Mouse (Mus musculus): Measurements from ENCODE around the gene Wt1. TPM values are rescaled to one million over a fixed set of nuclear protein-coding genes. Genes with fewer than 3 reads are reported as not detected.

The Wt1 gene
- total and polyA plus RNA-seq, 2 experiments from 2014 or later = 0.28 TPM; not detected in 1

DNA sequence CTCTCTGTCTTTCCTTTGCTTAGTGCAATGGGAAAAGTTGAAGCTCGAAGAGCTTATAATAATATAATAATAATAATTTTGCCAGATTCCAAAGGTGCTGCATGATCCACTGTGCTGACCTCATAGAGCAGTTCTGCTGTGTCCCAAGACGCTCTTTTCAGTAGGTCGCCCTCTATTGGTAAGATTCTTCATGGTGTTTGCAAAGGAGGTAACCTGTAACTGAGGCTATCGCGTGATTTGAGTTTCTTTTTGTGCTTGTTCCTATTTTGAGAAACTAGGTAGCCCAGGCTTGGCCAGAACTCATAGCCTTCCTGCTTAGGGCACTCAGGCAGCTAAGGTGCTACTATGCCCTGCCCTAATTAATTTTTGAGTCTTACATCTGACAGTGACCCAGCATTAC is 63.0 kb downstream of the Wt1 start:
- Histone ChIP-seq H3K27ac (ENCODE audit: low read depth, low read length) (no peak overlapping the region), H3K36me3 (ENCODE audit: insufficient read depth, low read length) (no peaks in the 10 kb centered on the region), H3K9ac (replicated peaks; ENCODE audit: low read length, poor library complexity, severe bottlenecking) (no peak overlapping the region), H3K4me3 (ENCODE audit: low read depth, low read length) (no peak overlapping the region), H3K4me2 (ENCODE audit: low read depth, low read length, poor library complexity, severe bottlenecking) (no peak overlapping the region), H3K9me3 (ENCODE audit: low read length) (no peaks in the 10 kb centered on the region), H3K4me1 (ENCODE audit: insufficient read depth, low read length) (no peaks in the 10 kb centered on the region), H3K27me3 (ENCODE audit: insufficient read depth, low read length) (no peaks in the 10 kb centered on the region)
- peak; percentile 21 for DNase-seq (ENCODE audit: low spot score)
- ATAC-seq (ENCODE audit: low FRiP score) = no peak
- TF ChIP-seq CTCF (IDR thresholded peaks at IDR 0.05) = peak; percentile 51
- WGBS = 34% methylated on average over 5 of the region's 5 CpGs

DNA sequence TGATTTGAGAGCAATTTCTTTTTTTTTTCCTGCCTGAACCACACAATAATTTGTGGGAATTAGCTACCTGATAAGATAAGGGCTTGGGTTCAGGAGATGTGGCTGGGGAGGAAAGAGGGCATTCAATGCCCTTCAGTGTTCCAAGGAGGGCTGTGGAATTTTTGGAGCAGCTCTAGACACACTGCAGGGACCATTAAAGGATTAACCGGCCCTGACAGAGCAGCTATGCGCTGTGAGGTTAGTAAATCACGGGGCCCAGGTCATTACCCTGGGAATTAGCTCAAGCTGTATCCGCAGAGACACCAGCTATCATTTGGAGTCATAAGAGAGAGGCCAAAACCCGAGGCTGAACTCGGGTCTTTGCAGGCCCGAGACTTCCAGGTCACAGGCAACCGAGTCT is 73.8 kb downstream of the Wt1 start:
- no peaks in the 10 kb centered on the region for H3K4me1 ChIP-seq (ENCODE audit: insufficient read depth, low read length)
- WGBS = 42% methylated on average over 8 of the region's 8 CpGs
- H3K9ac ChIP-seq (replicated peaks; ENCODE audit: low read length, poor library complexity, severe bottlenecking) = no peak overlapping the region
- ATAC-seq (ENCODE audit: low FRiP score) (no peak), DNase-seq (ENCODE audit: low spot score) (no peak)
- no peaks in the 10 kb centered on the region for H3K27me3 ChIP-seq (ENCODE audit: insufficient read depth, low read length)
- H3K36me3 ChIP-seq (ENCODE audit: insufficient read depth, low read length) = no peaks in the 10 kb centered on the region
- no peak overlapping the region for H3K4me3 ChIP-seq (ENCODE audit: low read depth, low read length)
- no peaks in the 10 kb centered on the region for H3K9me3 ChIP-seq (ENCODE audit: low read length)
- no peak overlapping the region for H3K27ac ChIP-seq (ENCODE audit: low read depth, low read length)
- TF ChIP-seq CTCF (IDR thresholded peaks at IDR 0.05) = no peak
- H3K4me2 ChIP-seq (ENCODE audit: low read depth, low read length, poor library complexity, severe bottlenecking) = no peak overlapping the region

DNA sequence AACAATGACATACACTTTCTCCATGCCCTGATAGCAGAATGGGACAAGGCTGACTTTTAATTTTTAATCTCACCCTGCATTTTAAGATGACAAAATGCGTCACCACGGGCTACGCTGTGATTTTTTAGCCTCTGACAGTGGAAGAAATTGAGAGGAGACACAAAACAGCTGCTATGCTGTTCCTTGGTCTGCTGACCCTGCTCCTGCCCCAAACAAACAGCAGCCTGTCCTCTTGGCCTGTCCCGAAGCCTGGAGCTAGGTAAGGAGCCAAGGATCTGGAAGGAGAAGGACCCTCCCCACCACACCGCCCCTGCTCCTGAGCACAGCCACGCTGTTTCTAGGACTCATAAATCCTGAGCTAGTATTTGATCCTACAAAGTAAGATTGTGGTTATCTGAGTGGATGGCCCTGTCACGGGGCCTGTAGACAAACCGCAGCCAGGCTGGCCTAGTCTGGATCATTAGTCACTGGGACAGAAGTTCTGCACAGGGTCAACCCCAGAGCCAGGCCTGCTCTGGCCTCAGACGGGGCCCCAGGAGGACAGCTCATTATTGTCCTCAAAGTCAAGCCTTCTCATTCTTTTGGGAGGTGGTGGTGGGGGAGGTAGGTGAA is 80.3 kb downstream of the Wt1 start:
- Histone ChIP-seq H3K4me2 (ENCODE audit: low read depth, low read length, poor library complexity, severe bottlenecking) (no peak overlapping the region), H3K27ac (ENCODE audit: low read depth, low read length) (no peak overlapping the region), H3K36me3 (ENCODE audit: insufficient read depth, low read length) (no peaks in the 10 kb centered on the region), H3K4me3 (ENCODE audit: low read depth, low read length) (no peak overlapping the region), H3K27me3 (ENCODE audit: insufficient read depth, low read length) (no peaks in the 10 kb centered on the region), H3K9ac (replicated peaks; ENCODE audit: low read length, poor library complexity, severe bottlenecking) (no peak overlapping the region), H3K9me3 (ENCODE audit: low read length) (no peaks in the 10 kb centered on the region), H3K4me1 (ENCODE audit: insufficient read depth, low read length) (no peaks in the 10 kb centered on the region)
- DNase-seq (ENCODE audit: low spot score) (no peak), ATAC-seq (ENCODE audit: low FRiP score) (no peak)
- TF ChIP-seq CTCF (IDR thresholded peaks at IDR 0.05) = no peak
- 87% methylated on average over 9 of the region's 9 CpGs for WGBS

DNA sequence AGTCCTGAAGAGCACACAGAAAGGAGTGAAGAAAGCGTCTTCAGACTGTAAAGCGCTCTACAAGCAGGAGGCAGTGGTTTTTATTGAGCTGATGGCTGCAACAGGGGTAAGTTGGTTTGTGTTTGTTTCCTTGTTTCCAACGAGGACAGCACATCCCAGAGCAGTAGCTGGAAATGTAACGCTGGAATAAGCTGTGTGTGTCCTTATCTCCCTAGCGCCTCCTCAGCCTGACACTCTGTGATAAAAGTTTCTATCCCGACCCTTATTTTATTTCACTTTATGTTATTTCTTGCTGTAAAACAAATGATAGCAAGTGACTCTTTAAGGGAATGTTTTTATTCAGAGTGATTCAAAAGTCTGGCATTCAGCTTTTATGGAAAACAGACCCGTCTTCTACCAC is 86.5 kb downstream of the Wt1 start:
- WGBS = 70% methylated on average over 7 of the region's 7 CpGs
- Histone ChIP-seq H3K4me2 (ENCODE audit: low read depth, low read length, poor library complexity, severe bottlenecking) (no peak overlapping the region), H3K4me1 (ENCODE audit: insufficient read depth, low read length) (no peaks in the 10 kb centered on the region), H3K36me3 (ENCODE audit: insufficient read depth, low read length) (no peaks in the 10 kb centered on the region), H3K27ac (ENCODE audit: low read depth, low read length) (no peak overlapping the region), H3K9me3 (ENCODE audit: low read length) (no peaks in the 10 kb centered on the region), H3K4me3 (ENCODE audit: low read depth, low read length) (no peak overlapping the region), H3K9ac (replicated peaks; ENCODE audit: low read length, poor library complexity, severe bottlenecking) (no peak overlapping the region), H3K27me3 (ENCODE audit: insufficient read depth, low read length) (no peaks in the 10 kb centered on the region)
- DNase-seq (ENCODE audit: low spot score) = no peak
- no peak for TF ChIP-seq CTCF (IDR thresholded peaks at IDR 0.05)
- ATAC-seq (ENCODE audit: low FRiP score) = no peak

DNA sequence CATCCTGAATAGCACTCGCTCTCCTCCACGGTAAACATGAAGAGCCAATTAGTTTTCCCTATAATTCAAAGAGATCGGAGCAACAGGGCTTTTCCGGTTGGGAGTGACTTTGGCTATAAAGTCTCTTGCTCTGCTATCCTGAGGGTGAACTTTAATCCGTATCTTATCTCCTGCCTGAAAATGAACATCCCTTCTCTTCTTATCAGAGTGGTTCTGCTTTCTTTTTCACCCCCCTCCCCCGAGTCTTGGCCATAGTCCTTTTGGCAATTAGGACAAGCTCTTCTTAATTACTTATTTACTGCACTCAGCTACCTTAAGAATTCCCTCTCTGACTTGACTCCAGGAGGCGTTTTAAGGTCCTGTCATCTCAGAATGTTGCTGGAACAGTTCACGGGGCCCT is 89.6 kb downstream of the Wt1 start:
- Histone ChIP-seq H3K4me1 (ENCODE audit: insufficient read depth, low read length) (no peaks in the 10 kb centered on the region), H3K4me2 (ENCODE audit: low read depth, low read length, poor library complexity, severe bottlenecking) (no peak overlapping the region), H3K4me3 (ENCODE audit: low read depth, low read length) (no peak overlapping the region), H3K36me3 (ENCODE audit: insufficient read depth, low read length) (no peaks in the 10 kb centered on the region), H3K27me3 (ENCODE audit: insufficient read depth, low read length) (no peaks in the 10 kb centered on the region), H3K9me3 (ENCODE audit: low read length) (no peaks in the 10 kb centered on the region), H3K9ac (replicated peaks; ENCODE audit: low read length, poor library complexity, severe bottlenecking) (no peak overlapping the region), H3K27ac (ENCODE audit: low read depth, low read length) (no peak overlapping the region)
- no peak for ATAC-seq (ENCODE audit: low FRiP score)
- WGBS = 78% methylated on average over 8 of the region's 8 CpGs
- no peak for DNase-seq (ENCODE audit: low spot score)
- TF ChIP-seq CTCF (IDR thresholded peaks at IDR 0.05) = no peak

DNA sequence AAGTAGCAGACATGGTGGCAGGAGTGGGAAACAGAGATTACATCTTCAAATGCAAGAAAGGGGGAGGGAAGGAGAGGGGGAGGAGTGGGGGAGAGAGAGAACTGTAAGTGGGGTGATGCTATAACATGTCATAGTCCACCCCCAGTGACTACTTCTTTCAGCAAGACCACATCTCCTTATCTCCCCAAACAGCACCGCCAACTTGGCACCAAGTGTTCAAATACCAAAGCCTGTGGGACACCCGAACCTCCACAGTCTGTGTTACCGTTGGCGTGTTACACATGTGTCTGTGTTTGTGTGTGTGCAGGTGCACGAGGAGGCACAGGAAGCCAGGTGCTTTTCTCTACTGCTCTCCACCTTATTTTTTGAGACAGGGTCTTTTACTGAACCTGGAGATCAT is 92.9 kb downstream of the Wt1 start:
- Histone ChIP-seq H3K36me3 (ENCODE audit: insufficient read depth, low read length) (no peaks in the 10 kb centered on the region), H3K27me3 (ENCODE audit: insufficient read depth, low read length) (peaks cover 2% of the 10 kb centered on the region; the same call in 1 of the 2 replicates), H3K4me2 (ENCODE audit: low read depth, low read length, poor library complexity, severe bottlenecking) (no peak overlapping the region), H3K4me1 (ENCODE audit: insufficient read depth, low read length) (no peaks in the 10 kb centered on the region), H3K4me3 (ENCODE audit: low read depth, low read length) (no peak overlapping the region), H3K9me3 (ENCODE audit: low read length) (no peaks in the 10 kb centered on the region), H3K27ac (ENCODE audit: low read depth, low read length) (no peak overlapping the region), H3K9ac (replicated peaks; ENCODE audit: low read length, poor library complexity, severe bottlenecking) (no peak overlapping the region)
- ATAC-seq (ENCODE audit: low FRiP score) (no peak), DNase-seq (ENCODE audit: low spot score) (no peak)
- WGBS = 90% methylated on average over 5 of the region's 5 CpGs
- no peak for TF ChIP-seq CTCF (IDR thresholded peaks at IDR 0.05)

Data from midbrain, postnatal 0 days (tissue).